Mouse (Mus musculus): ENCODE data around the gene Slc16a5. TPM values are rescaled to one million over a fixed set of nuclear protein-coding genes. Genes with fewer than 3 reads are reported as not detected.

Slc16a5 gene
- polyA plus RNA-seq, 1 experiment from 2014 or later = 0.15 TPM

GRCm38 (mm10) chr11:115502636-115503035, 40.4 kb downstream of the Slc16a5 start:
- Histone ChIP-seq H3K4me2 (ENCODE audit: low read depth, low read length) (no peak overlapping the region), H3K4me1 (ENCODE audit: control insufficient read depth, insufficient read depth, low read length) (0 out of 2 replicates have a peak, but pooled peaks cover 2% of the 10 kb centered on the region), H3K27ac (ENCODE audit: low read depth, low read length) (no peak overlapping the region), H3K36me3 (ENCODE audit: control insufficient read depth, insufficient read depth, low read length) (peaks cover 43% of the 10 kb centered on the region), H3K27me3 (ENCODE audit: control insufficient read depth, insufficient read depth, low read length) (no peaks in the 10 kb centered on the region), H3K9ac (replicated peaks; ENCODE audit: low read depth, low read length) (no peak overlapping the region), H3K4me3 (ENCODE audit: low read depth, low read length) (no peak overlapping the region), H3K9me3 (ENCODE audit: control insufficient read depth, low read length) (no peaks in the 10 kb centered on the region)
- 94% methylated on average over 6 of the region's 6 CpGs for WGBS
- ATAC-seq (ENCODE audit: low read depth) = no peak

GRCm38 (mm10) chr11:115506586-115506985, 44.3 kb downstream of the Slc16a5 start:
- no peak overlapping the region for H3K4me2 ChIP-seq (ENCODE audit: low read depth, low read length)
- H3K27ac ChIP-seq (ENCODE audit: low read depth, low read length) = no peak overlapping the region
- no peak overlapping the region for H3K9ac ChIP-seq (replicated peaks; ENCODE audit: low read depth, low read length)
- H3K36me3 ChIP-seq (ENCODE audit: control insufficient read depth, insufficient read depth, low read length) = peaks cover 7% of the 10 kb centered on the region
- no peaks in the 10 kb centered on the region for H3K27me3 ChIP-seq (ENCODE audit: control insufficient read depth, insufficient read depth, low read length)
- H3K9me3 ChIP-seq (ENCODE audit: control insufficient read depth, low read length) = no peaks in the 10 kb centered on the region
- H3K4me1 ChIP-seq (ENCODE audit: control insufficient read depth, insufficient read depth, low read length) = peaks cover 28% of the 10 kb centered on the region
- H3K4me3 ChIP-seq (ENCODE audit: low read depth, low read length) = no peak overlapping the region
- no peak for ATAC-seq (ENCODE audit: low read depth)
- WGBS = 77% methylated on average over 3 of the region's 3 CpGs

- Histone ChIP-seq H3K36me3 (ENCODE audit: control insufficient read depth, insufficient read depth, low read length) (peaks cover under 1% of the 10 kb centered on the region; the same call in 1 of the 2 replicates), H3K9ac (replicated peaks; ENCODE audit: low read depth, low read length) (no peak overlapping the region), H3K4me1 (ENCODE audit: control insufficient read depth, insufficient read depth, low read length) (peaks cover 37% of the 10 kb centered on the region), H3K27ac (ENCODE audit: low read depth, low read length) (no peak overlapping the region), H3K4me2 (ENCODE audit: low read depth, low read length) (no peak overlapping the region), H3K4me3 (ENCODE audit: low read depth, low read length) (no peak overlapping the region), H3K27me3 (ENCODE audit: control insufficient read depth, insufficient read depth, low read length) (no peaks in the 10 kb centered on the region), H3K9me3 (ENCODE audit: control insufficient read depth, low read length) (no peaks in the 10 kb centered on the region)
- ATAC-seq (ENCODE audit: low read depth) = no peak
- 89% methylated on average over 2 of the region's 2 CpGs for WGBS
These were observed 45.8 kb downstream of the Slc16a5 start for GRCm38 (mm10) chr11:115508061-115508460.

- no peaks in the 10 kb centered on the region for H3K36me3 ChIP-seq (ENCODE audit: control insufficient read depth, insufficient read depth, low read length)
- H3K9me3 ChIP-seq (ENCODE audit: control insufficient read depth, low read length) = no peaks in the 10 kb centered on the region
- H3K27me3 ChIP-seq (ENCODE audit: control insufficient read depth, insufficient read depth, low read length) = no peaks in the 10 kb centered on the region; the same call in 1 of the 2 replicates
- no peak overlapping the region for H3K27ac ChIP-seq (ENCODE audit: low read depth, low read length)
- H3K4me2 ChIP-seq (ENCODE audit: low read depth, low read length) = peak overlapping the region; percentile 92
- peak overlapping the region; percentile 13; the same call in 1 of the 2 replicates for H3K4me3 ChIP-seq (ENCODE audit: low read depth, low read length)
- WGBS = 33% methylated on average over 6 of the region's 6 CpGs
- ATAC-seq (ENCODE audit: low read depth) = no peak
- 0 out of 2 replicates have a peak overlapping the region, but pooled peaks have one; percentile 5 for H3K9ac ChIP-seq (replicated peaks; ENCODE audit: low read depth, low read length)
- H3K4me1 ChIP-seq (ENCODE audit: control insufficient read depth, insufficient read depth, low read length) = peaks cover 37% of the 10 kb centered on the region
These were observed 47.7 kb downstream of the Slc16a5 start for GRCm38 (mm10) chr11:115509773-115510506.

- peak overlapping the region; percentile 100; the same call in 1 of the 2 replicates for H3K4me3 ChIP-seq (ENCODE audit: low read depth, low read length)
- no peaks in the 10 kb centered on the region for H3K9me3 ChIP-seq (ENCODE audit: control insufficient read depth, low read length)
- peak overlapping the region; percentile 92 for H3K4me2 ChIP-seq (ENCODE audit: low read depth, low read length)
- peaks cover 37% of the 10 kb centered on the region for H3K4me1 ChIP-seq (ENCODE audit: control insufficient read depth, insufficient read depth, low read length)
- H3K27me3 ChIP-seq (ENCODE audit: control insufficient read depth, insufficient read depth, low read length) = no peaks in the 10 kb centered on the region; the same call in 1 of the 2 replicates
- WGBS = 57% methylated on average over 5 of the region's 5 CpGs
- 0 out of 2 replicates have a peak overlapping the region, but pooled peaks have one; percentile 5 for H3K9ac ChIP-seq (replicated peaks; ENCODE audit: low read depth, low read length)
- H3K27ac ChIP-seq (ENCODE audit: low read depth, low read length) = no peak overlapping the region
- ATAC-seq (ENCODE audit: low read depth) = no peak
- H3K36me3 ChIP-seq (ENCODE audit: control insufficient read depth, insufficient read depth, low read length) = no peaks in the 10 kb centered on the region
These were observed 48.2 kb downstream of the Slc16a5 start for GRCm38 (mm10) chr11:115510507-115510888.

DNA sequence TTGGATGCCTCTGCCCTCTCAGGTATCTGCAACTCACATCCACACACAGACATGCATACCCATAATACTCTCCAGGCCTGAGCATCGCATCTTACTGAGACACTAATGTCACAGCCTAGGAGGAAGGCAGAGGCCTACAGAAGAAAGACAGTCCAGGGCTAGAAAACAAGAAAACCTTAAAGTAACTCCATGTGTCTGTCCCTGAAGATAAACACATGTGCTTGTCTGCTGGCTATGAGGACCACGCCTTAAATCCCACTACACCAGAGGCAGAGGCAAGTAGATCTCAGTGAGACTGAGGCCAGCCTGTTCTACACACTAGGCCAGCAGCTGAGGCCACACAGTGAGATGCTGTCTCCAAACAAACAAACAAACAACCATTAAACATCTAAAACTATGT, 48.8 kb downstream of the Slc16a5 start:
- Histone ChIP-seq H3K4me2 (ENCODE audit: low read depth, low read length) (peak overlapping the region; percentile 92), H3K9ac (replicated peaks; ENCODE audit: low read depth, low read length) (peak overlapping the region; percentile 100), H3K36me3 (ENCODE audit: control insufficient read depth, insufficient read depth, low read length) (no peaks in the 10 kb centered on the region), H3K27ac (ENCODE audit: low read depth, low read length) (no peak overlapping the region; the same call in 1 of the 2 replicates), H3K4me3 (ENCODE audit: low read depth, low read length) (peak overlapping the region; percentile 100), H3K27me3 (ENCODE audit: control insufficient read depth, insufficient read depth, low read length) (no peaks in the 10 kb centered on the region; the same call in 1 of the 2 replicates), H3K9me3 (ENCODE audit: control insufficient read depth, low read length) (no peaks in the 10 kb centered on the region), H3K4me1 (ENCODE audit: control insufficient read depth, insufficient read depth, low read length) (peaks cover 37% of the 10 kb centered on the region)
- 50% methylated on average over 2 of the region's 2 CpGs for WGBS
- ATAC-seq (ENCODE audit: low read depth) = no peak

DNA sequence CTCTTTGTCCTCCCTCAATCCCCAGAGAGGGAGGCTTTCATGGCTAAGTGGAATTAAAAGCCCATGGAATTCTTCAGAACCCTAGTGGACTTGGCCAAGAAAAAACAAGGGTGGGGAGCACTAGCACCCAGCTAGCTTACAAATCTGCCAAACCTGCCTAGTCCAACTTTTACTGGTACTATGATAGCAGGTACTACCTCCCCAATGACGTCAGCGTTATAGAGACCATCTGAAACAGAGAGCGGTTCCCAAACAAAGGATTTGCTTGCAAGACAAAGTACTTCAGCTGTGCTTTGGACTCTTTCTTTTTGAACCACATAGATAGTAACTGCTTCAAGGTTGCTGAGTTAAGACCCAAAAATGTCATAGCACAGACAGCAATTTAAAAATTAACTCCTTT, 49.7 kb downstream of the Slc16a5 start:
- H3K9ac ChIP-seq (replicated peaks; ENCODE audit: low read depth, low read length) = peak overlapping the region; percentile 100
- H3K4me1 ChIP-seq (ENCODE audit: control insufficient read depth, insufficient read depth, low read length) = peaks cover 37% of the 10 kb centered on the region
- 23% methylated on average over 3 of the region's 3 CpGs for WGBS
- H3K27me3 ChIP-seq (ENCODE audit: control insufficient read depth, insufficient read depth, low read length) = no peaks in the 10 kb centered on the region; the same call in 1 of the 2 replicates
- no peaks in the 10 kb centered on the region for H3K9me3 ChIP-seq (ENCODE audit: control insufficient read depth, low read length)
- H3K27ac ChIP-seq (ENCODE audit: low read depth, low read length) = peak overlapping the region; percentile 86
- H3K36me3 ChIP-seq (ENCODE audit: control insufficient read depth, insufficient read depth, low read length) = no peaks in the 10 kb centered on the region
- ATAC-seq (ENCODE audit: low read depth) = no peak
- peak overlapping the region; percentile 100 for H3K4me3 ChIP-seq (ENCODE audit: low read depth, low read length)
- H3K4me2 ChIP-seq (ENCODE audit: low read depth, low read length) = peak overlapping the region; percentile 92

DNA sequence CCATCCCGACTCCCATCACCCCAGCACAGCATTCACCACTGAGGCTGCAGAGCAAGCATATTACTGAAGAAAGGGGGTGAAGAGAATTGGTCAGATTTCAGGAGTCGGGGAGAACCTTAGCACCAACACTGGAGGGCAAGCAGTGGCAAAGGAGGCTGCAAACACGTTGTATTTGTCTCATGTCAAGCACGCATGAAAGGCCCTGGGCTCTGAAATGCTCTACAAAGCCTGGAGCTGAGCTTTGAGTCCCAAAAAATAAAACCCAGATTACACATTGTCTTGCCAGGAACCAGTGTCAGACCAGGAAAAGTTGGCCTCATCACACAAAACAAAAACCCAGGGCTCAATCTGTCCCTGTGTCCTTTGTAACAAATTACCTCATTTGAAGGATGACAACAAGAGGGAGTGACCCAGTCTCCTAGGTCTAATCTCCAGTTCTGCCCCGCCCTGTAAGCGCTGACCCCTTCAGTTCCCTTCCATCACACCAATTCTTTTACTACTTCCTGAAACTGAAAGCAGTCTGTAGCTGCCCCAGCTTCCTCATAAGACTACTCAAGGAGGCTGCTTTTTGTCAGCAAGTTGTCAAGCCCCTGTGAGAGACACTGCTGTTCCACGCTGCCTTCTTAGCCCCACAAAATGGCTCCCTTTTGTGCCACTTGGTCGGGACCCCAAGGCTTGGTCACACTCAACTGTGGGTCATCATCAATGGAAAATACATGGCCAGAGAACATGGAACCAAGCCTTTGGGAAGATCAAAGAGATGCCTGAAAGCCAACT, 50.3 kb downstream of the Slc16a5 start:
- ATAC-seq (ENCODE audit: low read depth) = no peak
- peak overlapping the region; percentile 92 for H3K4me2 ChIP-seq (ENCODE audit: low read depth, low read length)
- H3K27ac ChIP-seq (ENCODE audit: low read depth, low read length) = peak overlapping the region; percentile 86
- peak overlapping the region; percentile 100 for H3K4me3 ChIP-seq (ENCODE audit: low read depth, low read length)
- peak overlapping the region; percentile 100 for H3K9ac ChIP-seq (replicated peaks; ENCODE audit: low read depth, low read length)
- peaks cover 36% of the 10 kb centered on the region for H3K4me1 ChIP-seq (ENCODE audit: control insufficient read depth, insufficient read depth, low read length)
- no peaks in the 10 kb centered on the region for H3K9me3 ChIP-seq (ENCODE audit: control insufficient read depth, low read length)
- 13% methylated on average over 8 of the region's 8 CpGs for WGBS
- no peaks in the 10 kb centered on the region; the same call in 1 of the 2 replicates for H3K27me3 ChIP-seq (ENCODE audit: control insufficient read depth, insufficient read depth, low read length)
- H3K36me3 ChIP-seq (ENCODE audit: control insufficient read depth, insufficient read depth, low read length) = no peaks in the 10 kb centered on the region
